Mouse (Mus musculus) spleen, embryonic (tissue): ENCODE results near the gene Lrrc74a.

ENCODE experiments used
- CTCF ChIA-PET: fragments of 350-600 bp; sonication (Branson Sonifier 250); formaldehyde crosslinking; loops from one replicate; lab custom pipeline; 2022; lab: Charles Lee

The Lrrc74a gene

DNA sequence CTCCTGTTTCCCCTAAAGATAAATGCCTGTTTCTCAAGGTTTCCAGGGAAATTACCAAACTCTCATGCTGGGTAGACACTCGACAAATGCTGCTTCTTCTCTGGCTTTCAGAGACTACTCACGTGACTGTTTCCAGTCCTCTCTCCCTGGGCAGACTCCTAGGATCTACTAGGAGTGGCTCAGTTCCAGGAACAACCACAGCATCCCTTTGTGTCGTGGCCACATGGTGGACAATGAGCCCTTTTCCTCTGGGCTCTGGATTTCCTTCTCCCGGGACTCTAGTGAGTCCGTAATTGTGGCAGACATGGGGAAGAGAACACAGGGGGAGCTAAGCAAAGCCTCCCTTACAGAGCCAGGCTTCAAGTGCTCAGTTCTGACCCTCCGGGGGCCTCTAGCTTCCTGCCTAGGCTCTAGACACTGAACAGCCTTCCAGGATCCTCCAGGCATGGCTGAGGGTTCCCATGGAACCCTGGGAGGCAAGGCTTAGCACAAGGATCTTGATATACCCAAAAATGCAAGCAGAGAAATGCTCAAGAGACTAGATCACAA, 47.6 kb downstream of the Lrrc74a start:
- CTCF ChIA-PET, result interaction anchor here (1.1 kb wide), 1 partner anchor 10 kb away, joined by 3 read pairs; no protein-coding TSS in a partner anchor

GRCm38 (mm10) chr12:86786149-86787019, 52.2 kb downstream of the Lrrc74a start:
- CTCF ChIA-PET, result no interaction called here

DNA sequence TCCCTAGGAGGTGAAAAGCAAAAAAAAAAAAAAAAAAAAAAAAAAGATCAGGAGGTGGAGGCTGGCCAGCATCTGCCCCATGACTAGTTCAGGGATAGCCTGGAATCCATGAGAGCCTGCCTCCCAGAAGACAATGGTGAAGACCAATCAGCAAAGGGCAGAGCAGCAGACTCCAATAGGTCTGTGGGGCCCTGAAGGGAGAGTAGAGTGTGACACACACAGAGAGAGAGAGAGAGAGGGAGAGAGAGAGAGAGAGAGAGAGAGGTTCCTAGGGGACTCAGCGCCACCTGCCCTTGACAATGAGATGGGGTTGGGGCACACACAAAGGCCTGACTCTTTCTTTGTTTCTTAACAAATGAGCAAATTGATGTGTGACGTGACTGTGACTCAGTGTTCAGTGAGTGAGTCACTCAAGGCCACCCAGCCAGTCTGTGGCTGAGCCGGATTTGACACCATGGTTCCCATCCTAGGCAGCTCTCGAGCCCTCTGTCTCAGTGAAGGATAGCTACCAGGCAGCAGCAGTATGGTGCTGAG, 52.9 kb downstream of the Lrrc74a start:
- CTCF ChIA-PET, result no interaction called here

GRCm38 (mm10) chr12:86790100-86790848, 56.1 kb downstream of the Lrrc74a start:
- CTCF ChIA-PET, result no interaction called here

- CTCF ChIA-PET, result no interaction called here
Observed at GRCm38 (mm10) chr12:86790849-86791127, 56.6 kb downstream of the Lrrc74a start.

DNA sequence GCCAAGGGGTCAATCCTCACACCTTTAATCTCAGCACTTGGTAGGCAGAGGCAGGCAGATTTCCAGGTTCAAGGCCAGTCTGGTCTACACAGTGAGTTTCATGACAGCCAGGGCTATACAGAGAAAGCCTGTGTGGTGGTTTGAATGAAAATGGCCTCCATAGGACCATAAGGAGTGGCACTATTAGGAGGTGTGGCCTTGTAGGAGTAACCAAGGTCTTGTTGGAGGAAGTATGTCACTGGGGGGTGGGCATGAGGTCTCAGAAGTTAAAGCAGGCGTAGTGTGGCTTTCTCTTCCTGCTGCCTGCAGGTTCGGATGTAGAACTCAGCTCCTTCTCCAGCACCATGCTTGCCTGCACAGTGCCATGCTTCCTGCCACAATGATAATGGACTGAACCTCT, 57.8 kb downstream of the Lrrc74a start:
- CTCF ChIA-PET, result interaction anchor here (1.0 kb wide), 2 partner anchors 10 to 132 kb away, joined by 3 read pairs; no protein-coding TSS in a partner anchor

DNA sequence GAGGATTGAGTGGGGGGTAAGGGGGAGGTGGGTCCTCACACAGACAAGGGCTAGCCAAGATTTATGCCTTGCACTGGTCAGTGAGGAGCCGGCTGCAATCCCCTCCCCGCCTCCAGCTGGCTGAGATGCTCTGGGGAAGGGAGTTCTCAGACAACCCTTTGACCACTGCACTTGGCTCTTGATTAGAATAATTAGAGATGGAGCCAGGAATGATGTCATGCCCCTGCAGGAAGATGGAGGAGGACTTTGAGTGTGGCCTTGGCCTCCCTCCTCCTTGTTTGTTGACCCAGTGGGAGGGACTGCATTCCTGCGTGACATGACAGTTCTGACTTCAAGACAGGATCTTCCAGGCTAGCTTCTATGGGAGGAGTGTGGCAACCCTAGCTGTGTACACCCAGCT, 59.7 kb downstream of the Lrrc74a start:
- CTCF ChIA-PET, result no interaction called here

DNA sequence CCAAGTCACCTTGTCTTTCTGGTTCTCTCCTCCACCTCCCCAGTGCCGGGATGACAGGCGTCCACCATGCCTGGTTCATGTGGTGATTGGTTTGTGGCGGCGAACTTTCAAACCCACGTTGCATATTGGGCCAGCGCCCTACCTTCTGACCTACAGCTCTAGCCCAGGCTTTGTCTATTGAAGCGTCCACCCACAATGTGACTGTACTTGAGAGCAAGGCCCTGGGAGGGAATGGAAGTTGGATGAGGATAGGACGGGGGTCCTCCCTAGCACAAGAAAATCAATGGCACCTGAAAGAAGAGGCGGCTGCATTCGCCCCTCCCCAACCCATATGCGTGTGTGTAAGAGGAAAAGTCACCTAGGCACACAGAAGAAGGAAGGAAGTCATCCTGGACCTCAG, 60.2 kb downstream of the Lrrc74a start:
- CTCF ChIA-PET, result no interaction called here

DNA sequence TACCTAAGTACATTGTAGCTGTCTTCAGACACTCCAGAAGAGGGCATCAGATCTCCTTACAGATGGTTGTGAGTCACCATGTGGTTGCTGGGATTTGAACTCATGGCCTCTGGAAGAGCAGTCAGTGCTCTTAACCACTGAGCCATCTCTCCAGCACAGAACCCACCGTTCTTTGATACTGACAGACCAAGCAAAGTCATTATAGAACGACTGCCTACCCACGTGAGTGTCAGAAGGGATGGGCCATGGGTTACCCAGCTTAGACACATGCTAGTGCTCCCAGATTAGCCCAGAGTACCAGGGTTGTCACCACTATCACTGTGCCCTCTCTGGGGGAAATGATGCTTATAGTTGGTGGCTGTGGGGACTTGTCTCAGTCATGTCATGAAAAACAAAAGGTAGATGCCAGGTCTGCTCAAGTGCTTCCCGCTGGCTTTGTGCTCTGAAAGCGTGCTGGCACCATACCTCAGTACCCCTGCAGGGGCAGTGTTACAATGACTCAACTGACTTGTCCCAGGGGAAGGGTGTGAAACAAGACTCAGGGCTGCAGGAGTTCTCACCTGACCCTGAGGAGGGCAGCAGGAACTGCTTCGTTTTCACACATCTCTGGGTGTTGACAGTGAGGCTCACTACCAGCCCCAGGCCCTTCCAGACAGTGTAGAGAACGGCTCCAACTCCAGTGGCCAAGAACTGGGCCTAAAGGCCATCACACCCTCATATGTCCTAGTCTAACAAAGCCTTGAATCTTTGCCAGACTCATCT, 61.1 kb downstream of the Lrrc74a start:
- CTCF ChIA-PET, result interaction anchor here (1.0 to 1.5 kb wide), 2 partner anchors 109 to 113 kb away, joined by 4 to 5 read pairs; no protein-coding TSS in a partner anchor

DNA sequence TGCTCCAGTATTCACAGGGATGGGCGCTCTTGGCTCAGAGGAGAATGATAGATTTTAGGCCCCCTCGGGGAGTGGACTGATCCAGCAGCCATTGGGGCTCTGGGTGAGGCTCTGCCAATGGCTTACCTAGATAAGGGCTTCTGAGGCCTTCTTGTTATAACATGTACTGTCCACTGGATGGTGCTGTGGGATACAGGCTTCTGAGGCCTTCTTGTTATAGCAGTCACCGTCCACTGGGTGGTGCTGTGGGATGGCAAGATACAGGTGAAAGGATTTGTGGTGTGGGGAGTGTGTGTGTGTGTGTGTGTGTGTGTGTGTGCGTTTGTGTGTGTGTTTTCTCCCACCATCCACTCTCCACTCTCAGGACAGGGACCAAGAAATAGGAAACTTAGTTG, 61.7 kb downstream of the Lrrc74a start:
- CTCF ChIA-PET, result interaction anchor here (0.7 to 1.5 kb wide), 3 partner anchors 41 to 112 kb away, joined by 3 to 5 read pairs (median 4); no protein-coding TSS in a partner anchor

GRCm38 (mm10) chr12:86796351-86796750, 62.2 kb downstream of the Lrrc74a start:
- CTCF ChIA-PET, result interaction anchor here (0.7 to 1.5 kb wide), 3 partner anchors 40 to 112 kb away, joined by 3 to 5 read pairs (median 4); no protein-coding TSS in a partner anchor

DNA sequence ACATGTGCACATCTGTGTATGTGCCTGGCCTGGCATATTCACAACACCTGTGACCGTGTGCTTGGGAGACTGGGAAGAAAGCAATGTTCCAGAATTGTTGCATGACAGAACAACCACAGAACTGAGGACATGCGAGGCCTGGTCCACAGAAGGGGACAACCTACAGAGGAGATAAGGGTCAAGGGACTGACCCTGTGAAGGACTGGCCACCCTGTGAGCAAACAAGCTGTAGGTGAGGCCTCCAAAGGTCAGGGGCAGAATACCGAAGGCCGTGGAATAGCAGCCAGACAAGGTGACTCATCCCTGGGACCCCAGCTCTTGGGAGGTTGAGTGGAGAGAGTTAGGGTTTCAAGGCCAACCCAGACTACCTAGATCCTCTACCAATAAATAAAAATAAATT, 63.6 kb downstream of the Lrrc74a start:
- CTCF ChIA-PET, result interaction anchor here (0.6 kb wide), 1 partner anchor 47 kb away, joined by 3 read pairs; no protein-coding TSS in a partner anchor

DNA sequence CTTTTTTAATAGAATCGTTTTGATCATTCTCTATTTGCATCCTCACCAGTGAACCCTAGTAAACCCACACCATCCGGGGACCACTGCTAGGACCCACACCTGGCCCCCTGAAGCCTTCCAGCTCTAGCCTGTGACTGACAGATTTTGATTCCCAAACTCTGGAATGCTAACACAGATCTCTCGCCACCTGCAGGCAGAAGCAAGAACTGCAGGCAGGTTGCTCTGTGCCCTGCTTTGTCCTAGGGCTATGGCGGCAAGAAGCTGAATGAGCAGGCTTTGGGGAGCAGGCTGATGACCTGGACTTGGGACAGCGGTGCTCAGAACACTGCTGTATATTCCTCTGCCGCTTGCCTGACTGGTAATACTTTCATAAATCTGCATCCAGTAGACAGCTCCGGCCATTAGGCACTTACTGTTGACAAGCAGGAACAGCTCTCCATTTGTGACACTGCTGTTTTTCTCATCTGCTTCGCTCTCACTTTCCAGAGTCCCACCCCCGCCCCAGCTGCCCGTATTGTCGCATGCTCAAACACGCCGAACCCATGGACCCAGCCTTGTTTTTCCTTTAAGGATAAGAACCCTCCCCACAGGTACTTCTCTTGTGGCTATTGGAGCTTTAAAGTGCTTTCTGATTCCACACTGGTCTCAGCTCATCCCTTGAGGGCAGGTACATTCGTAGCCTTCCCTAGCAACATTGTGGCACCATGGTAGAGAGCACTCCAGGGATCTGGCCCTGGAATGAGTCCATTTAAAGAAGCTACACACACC, 64.8 kb downstream of the Lrrc74a start:
- CTCF ChIA-PET, result interaction anchor here (0.6 to 1.3 kb wide), 4 partner anchors 19 to 98 kb away, joined by 3 to 14 read pairs (median 4); no protein-coding TSS in a partner anchor

GRCm38 (mm10) chr12:86799786-86800185, 65.6 kb downstream of the Lrrc74a start:
- CTCF ChIA-PET, result interaction anchor here (1.0 to 1.2 kb wide), 3 partner anchors 54 to 123 kb away, joined by 3 to 4 read pairs (median 4); no protein-coding TSS in a partner anchor

DNA sequence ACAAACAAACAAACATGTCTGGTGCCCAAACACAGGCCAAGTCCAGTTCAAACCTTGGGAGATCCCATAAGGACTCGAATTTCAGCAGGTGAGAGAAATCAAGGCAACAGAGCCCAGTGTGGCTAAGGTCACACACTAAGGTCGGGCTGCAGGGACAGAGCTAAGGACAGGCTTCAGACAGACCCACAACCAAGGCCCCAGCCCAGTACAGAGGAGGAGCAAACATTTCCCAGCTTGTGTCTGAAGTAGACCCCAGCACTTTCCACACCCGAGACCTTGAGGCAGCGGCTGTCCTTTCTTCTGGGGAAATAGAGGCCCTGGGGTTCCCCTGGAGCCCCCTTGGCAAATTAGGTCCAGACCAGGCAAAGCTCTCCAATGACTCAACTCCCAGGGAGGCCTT, 66.2 kb downstream of the Lrrc74a start:
- CTCF ChIA-PET, result interaction anchor here (0.6 to 1.2 kb wide), 5 partner anchors 12 to 143 kb away, joined by 3 to 5 read pairs (median 4); no protein-coding TSS in a partner anchor

DNA sequence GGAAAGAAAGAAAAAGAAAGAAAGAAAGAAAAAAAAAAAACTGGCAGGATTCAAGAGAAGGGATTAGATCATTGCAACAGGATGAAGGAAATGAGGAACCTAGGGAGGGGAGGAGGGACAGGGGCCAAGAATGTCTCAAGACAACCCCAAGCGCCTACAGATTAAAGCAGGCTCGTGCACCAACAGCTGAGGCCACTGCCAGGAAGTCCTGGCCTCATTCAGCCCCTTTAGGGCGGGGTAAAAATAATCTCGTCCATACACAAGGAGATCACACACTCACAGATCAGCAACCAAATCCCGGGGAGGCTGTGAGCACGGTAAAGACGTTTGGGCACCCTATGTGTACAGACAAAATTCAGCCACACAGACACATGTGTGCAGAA, 66.6 kb downstream of the Lrrc74a start:
- CTCF ChIA-PET, result interaction anchor here (0.5 to 1.2 kb wide), 7 partner anchors 12 to 143 kb away, joined by 3 to 6 read pairs (median 4); no protein-coding TSS in a partner anchor

DNA sequence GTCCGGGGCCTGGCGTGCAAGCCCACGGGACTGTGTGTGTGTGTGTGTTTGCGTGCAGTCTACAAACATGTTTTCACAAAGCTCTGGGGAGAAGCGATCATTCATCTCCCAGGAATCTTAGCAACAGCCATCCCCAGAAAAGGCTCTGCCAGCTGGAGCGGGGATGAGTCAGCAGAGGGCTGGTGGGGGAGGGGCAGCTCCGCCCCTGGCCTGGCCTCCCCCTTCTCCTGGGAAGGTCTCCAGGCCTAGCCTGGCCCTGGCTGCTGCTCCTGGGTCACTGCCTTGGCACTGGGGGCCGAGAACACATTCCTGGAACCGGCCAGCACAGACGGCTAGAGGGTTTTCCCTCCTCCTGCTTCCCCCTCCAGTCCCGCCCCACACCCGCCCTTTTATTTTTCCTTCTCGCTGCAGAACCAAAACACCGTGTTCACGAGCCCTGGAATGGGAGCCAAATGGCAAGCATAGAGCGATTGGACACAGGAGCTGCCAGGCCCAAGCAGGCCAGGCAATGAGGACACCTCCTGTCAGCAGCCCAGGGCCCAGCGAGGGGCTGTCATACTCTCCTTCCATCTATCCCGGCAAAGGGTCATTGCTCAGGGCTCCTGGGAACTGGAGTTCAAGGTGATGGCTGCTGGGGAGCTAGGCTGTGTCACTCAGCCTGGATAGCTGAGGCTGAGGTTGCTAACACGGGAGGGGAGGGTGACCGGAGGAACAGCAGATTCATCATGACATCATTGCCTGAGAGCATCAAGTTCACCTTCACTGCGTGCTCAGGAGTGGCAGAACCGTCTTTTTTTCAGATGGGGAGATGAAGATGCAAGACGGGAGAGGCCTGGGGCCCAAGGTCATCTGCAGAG, 67.2 kb downstream of the Lrrc74a start:
- CTCF ChIA-PET, result interaction anchor here (0.5 to 1.2 kb wide), 5 partner anchors 22 to 122 kb away, joined by 3 to 6 read pairs (median 4); no protein-coding TSS in a partner anchor

- CTCF ChIA-PET, result interaction anchor here (0.6 to 0.7 kb wide), 3 partner anchors 87 to 104 kb away, joined by 3 to 4 read pairs (median 4); no protein-coding TSS in a partner anchor
Observed at GRCm38 (mm10) chr12:86802005-86802671, 68.0 kb downstream of the Lrrc74a start.
